Mouse (Mus musculus): ENCODE results near the gene Arpp19. TPM values are rescaled to one million over a fixed set of nuclear protein-coding genes. Genes with fewer than 3 reads are reported as not detected.
A peak's percentile ranks its signal among the peaks of the same experiment; 100 is the strongest.

Gene Arpp19
- polyA plus RNA-seq, 1 experiment from 2014 or later, result 197 TPM

- Histone ChIP-seq H3K9me3 (ENCODE audit: control insufficient read depth, low read length) (no peaks in the 10 kb centered on the region), H3K4me2 (ENCODE audit: low read length) (no peak overlapping the region), H3K4me3 (ENCODE audit: low read length) (no peak overlapping the region), H3K36me3 (ENCODE audit: control insufficient read depth, insufficient read depth, low read length) (peaks cover 3% of the 10 kb centered on the region; the same call in 1 of the 2 replicates), H3K4me1 (ENCODE audit: control insufficient read depth, insufficient read depth, low read depth, low read length) (no peaks in the 10 kb centered on the region), H3K27me3 (replicated peaks; ENCODE audit: control insufficient read depth, insufficient read depth, low read length) (no peaks in the 10 kb centered on the region), H3K27ac (ENCODE audit: low read depth, low read length) (no peak overlapping the region), H3K9ac (ENCODE audit: low read depth, low read length) (no peak overlapping the region)
- ATAC-seq, result no peak
These were observed 9.7 kb downstream of the Arpp19 start for GRCm38 (mm10) chr9:75047079-75047478.

DNA sequence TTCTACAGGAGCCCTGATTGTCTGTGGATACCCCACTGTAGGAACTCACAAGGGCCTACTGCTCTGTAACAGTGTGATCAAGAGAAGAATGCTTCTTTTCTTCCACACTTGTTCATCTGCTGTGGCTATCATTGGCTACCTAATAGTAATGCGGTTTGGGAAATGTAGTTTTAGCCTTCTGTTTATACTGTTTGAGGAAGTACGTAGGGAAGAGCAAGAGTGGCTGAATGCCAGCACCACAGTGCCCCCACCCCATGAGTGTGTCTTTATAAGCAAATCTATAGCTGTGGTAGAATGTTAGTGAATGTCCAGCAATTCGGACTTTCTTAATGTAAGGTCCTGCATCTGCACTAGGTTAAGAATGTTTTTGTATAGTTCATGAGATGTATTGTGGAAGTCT is 11.7 kb downstream of the Arpp19 start:
- no peak for ATAC-seq
- H3K4me2 ChIP-seq (ENCODE audit: low read length), result no peak overlapping the region

GRCm38 (mm10) chr9:75050003-75050402 is 12.6 kb downstream of the Arpp19 start:
- H3K27me3 ChIP-seq (replicated peaks; ENCODE audit: control insufficient read depth, insufficient read depth, low read length), result no peaks in the 10 kb centered on the region
- H3K36me3 ChIP-seq (ENCODE audit: control insufficient read depth, insufficient read depth, low read length), result peaks cover 3% of the 10 kb centered on the region; the same call in 1 of the 2 replicates
- no peak overlapping the region for H3K4me3 ChIP-seq (ENCODE audit: low read length)
- no peaks in the 10 kb centered on the region for H3K9me3 ChIP-seq (ENCODE audit: control insufficient read depth, low read length)
- H3K9ac ChIP-seq (ENCODE audit: low read depth, low read length), result no peak overlapping the region
- no peaks in the 10 kb centered on the region for H3K4me1 ChIP-seq (ENCODE audit: control insufficient read depth, insufficient read depth, low read depth, low read length)
- no peak overlapping the region for H3K4me2 ChIP-seq (ENCODE audit: low read length)
- H3K27ac ChIP-seq (ENCODE audit: low read depth, low read length), result no peak overlapping the region
- 26% methylated on average over 3 of the region's 3 CpGs for WGBS
- peak; percentile 81 for ATAC-seq

More for the DNA sequence above, 11.7 kb downstream of the Arpp19 start:
- H3K9ac ChIP-seq (ENCODE audit: low read depth, low read length), result no peak overlapping the region
- H3K27me3 ChIP-seq (replicated peaks; ENCODE audit: control insufficient read depth, insufficient read depth, low read length), result no peaks in the 10 kb centered on the region
- no peaks in the 10 kb centered on the region for H3K4me1 ChIP-seq (ENCODE audit: control insufficient read depth, insufficient read depth, low read depth, low read length)
- no peaks in the 10 kb centered on the region for H3K9me3 ChIP-seq (ENCODE audit: control insufficient read depth, low read length)
- WGBS, result 77% methylated on average over 3 of the region's 3 CpGs
- no peak overlapping the region for H3K27ac ChIP-seq (ENCODE audit: low read depth, low read length)
- no peak overlapping the region for H3K4me3 ChIP-seq (ENCODE audit: low read length)
- H3K36me3 ChIP-seq (ENCODE audit: control insufficient read depth, insufficient read depth, low read length), result peaks cover 3% of the 10 kb centered on the region; the same call in 1 of the 2 replicates

GRCm38 (mm10) chr9:75051841-75052240 is 14.4 kb downstream of the Arpp19 start:
- 80% methylated on average over 4 of the region's 4 CpGs for WGBS
- no peaks in the 10 kb centered on the region for H3K27me3 ChIP-seq (replicated peaks; ENCODE audit: control insufficient read depth, insufficient read depth, low read length)
- no peak overlapping the region for H3K9ac ChIP-seq (ENCODE audit: low read depth, low read length)
- no peak overlapping the region for H3K4me2 ChIP-seq (ENCODE audit: low read length)
- H3K9me3 ChIP-seq (ENCODE audit: control insufficient read depth, low read length), result no peaks in the 10 kb centered on the region
- no peak overlapping the region for H3K27ac ChIP-seq (ENCODE audit: low read depth, low read length)
- ATAC-seq, result no peak
- peaks cover 2% of the 10 kb centered on the region; the same call in 1 of the 2 replicates for H3K36me3 ChIP-seq (ENCODE audit: control insufficient read depth, insufficient read depth, low read length)
- no peak overlapping the region for H3K4me3 ChIP-seq (ENCODE audit: low read length)
- H3K4me1 ChIP-seq (ENCODE audit: control insufficient read depth, insufficient read depth, low read depth, low read length), result no peaks in the 10 kb centered on the region

GRCm38 (mm10) chr9:75055046-75055445 is 17.6 kb downstream of the Arpp19 start:
- Histone ChIP-seq H3K36me3 (ENCODE audit: control insufficient read depth, insufficient read depth, low read length) (peaks cover 9% of the 10 kb centered on the region), H3K4me3 (ENCODE audit: low read length) (no peak overlapping the region), H3K9me3 (ENCODE audit: control insufficient read depth, low read length) (no peaks in the 10 kb centered on the region), H3K27ac (ENCODE audit: low read depth, low read length) (no peak overlapping the region), H3K27me3 (replicated peaks; ENCODE audit: control insufficient read depth, insufficient read depth, low read length) (no peaks in the 10 kb centered on the region), H3K9ac (ENCODE audit: low read depth, low read length) (no peak overlapping the region), H3K4me1 (ENCODE audit: control insufficient read depth, insufficient read depth, low read depth, low read length) (no peaks in the 10 kb centered on the region), H3K4me2 (ENCODE audit: low read length) (no peak overlapping the region)
- ATAC-seq, result no peak
- WGBS, result 89% methylated on average over 5 of the region's 5 CpGs

GRCm38 (mm10) chr9:75064678-75065331 is 27.4 kb downstream of the Arpp19 start:
- no peak overlapping the region for H3K9ac ChIP-seq (ENCODE audit: low read depth, low read length)
- no peak overlapping the region for H3K4me2 ChIP-seq (ENCODE audit: low read length)
- H3K36me3 ChIP-seq (ENCODE audit: control insufficient read depth, insufficient read depth, low read length), result no peaks in the 10 kb centered on the region
- no peak for ATAC-seq
- H3K4me1 ChIP-seq (ENCODE audit: control insufficient read depth, insufficient read depth, low read depth, low read length), result no peaks in the 10 kb centered on the region
- no peak overlapping the region for H3K4me3 ChIP-seq (ENCODE audit: low read length)
- H3K27ac ChIP-seq (ENCODE audit: low read depth, low read length), result no peak overlapping the region
- no peaks in the 10 kb centered on the region for H3K27me3 ChIP-seq (replicated peaks; ENCODE audit: control insufficient read depth, insufficient read depth, low read length)
- no peaks in the 10 kb centered on the region for H3K9me3 ChIP-seq (ENCODE audit: control insufficient read depth, low read length)
- WGBS, result 72% methylated on average over 9 of the region's 9 CpGs

DNA sequence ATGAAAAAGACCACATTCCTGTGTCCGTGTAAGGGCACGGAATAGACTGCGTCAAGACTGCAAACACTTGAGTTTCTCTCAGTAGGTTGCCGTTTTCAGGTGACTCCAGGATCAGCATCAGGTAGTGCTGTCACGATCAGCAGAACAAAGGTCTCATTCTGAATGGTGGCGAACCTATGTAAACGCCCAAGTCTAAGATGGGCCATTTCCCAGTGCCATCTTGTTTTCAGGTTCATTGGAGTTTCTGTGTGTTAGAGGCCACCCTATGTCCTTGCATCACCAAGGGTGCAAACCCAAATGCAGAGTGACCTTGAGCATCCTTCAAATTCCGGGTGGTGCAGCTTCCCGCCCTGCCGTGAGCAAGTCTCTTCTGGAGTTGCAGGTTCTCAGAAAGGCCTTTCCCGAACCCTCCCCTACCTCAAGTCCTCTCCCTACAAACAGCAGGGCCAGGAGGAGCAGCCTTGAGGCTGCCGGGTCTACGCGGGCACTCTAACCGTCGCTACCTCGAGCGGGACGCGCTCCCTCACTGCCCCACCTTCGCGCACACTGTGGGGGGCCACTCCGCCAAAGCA is 33.1 kb downstream of the Arpp19 start, which contains the start of gene Myo5a:
Gene Myo5a (plus strand): TSS at position 559 of the 572 bp plus-strand sequence.
- 20% methylated on average over 23 of the region's 23 CpGs for WGBS
- H3K9me3 ChIP-seq (ENCODE audit: control insufficient read depth, low read length), result no peaks in the 10 kb centered on the region

GRCm38 (mm10) chr9:75071029-75071705 is 33.8 kb downstream of the Arpp19 start:
- Histone ChIP-seq H3K4me2 (ENCODE audit: low read length) (peak overlapping the region; percentile 69), H3K9ac (ENCODE audit: low read depth, low read length) (peak overlapping the region; percentile 96), H3K36me3 (ENCODE audit: control insufficient read depth, insufficient read depth, low read length) (no peaks in the 10 kb centered on the region), H3K27ac (ENCODE audit: low read depth, low read length) (peak overlapping the region; percentile 97), H3K27me3 (replicated peaks; ENCODE audit: control insufficient read depth, insufficient read depth, low read length) (no peaks in the 10 kb centered on the region), H3K9me3 (ENCODE audit: control insufficient read depth, low read length) (no peaks in the 10 kb centered on the region), H3K4me1 (ENCODE audit: control insufficient read depth, insufficient read depth, low read depth, low read length) (peaks cover 12% of the 10 kb centered on the region), H3K4me3 (ENCODE audit: low read length) (peak overlapping the region; percentile 76)
- under 1% methylated on average over 39 of the region's 92 CpGs for WGBS
- peak; percentile 96 for ATAC-seq

More for the DNA sequence above, 33.1 kb downstream of the Arpp19 start, which contains the start of gene Myo5a:
- H3K27me3 ChIP-seq (replicated peaks; ENCODE audit: control insufficient read depth, insufficient read depth, low read length), result no peaks in the 10 kb centered on the region
- H3K4me1 ChIP-seq (ENCODE audit: control insufficient read depth, insufficient read depth, low read depth, low read length), result peaks cover 12% of the 10 kb centered on the region
- peak within 1 kb of the TSS; percentile 76 for H3K4me3 ChIP-seq (ENCODE audit: low read length)
- no peak; the same call in 1 of the 2 replicates for ATAC-seq
- no peaks in the 10 kb centered on the region for H3K36me3 ChIP-seq (ENCODE audit: control insufficient read depth, insufficient read depth, low read length)
- peak within 1 kb of the TSS; percentile 69 for H3K4me2 ChIP-seq (ENCODE audit: low read length)
- peak within 1 kb of the TSS; percentile 97 for H3K27ac ChIP-seq (ENCODE audit: low read depth, low read length)
- H3K9ac ChIP-seq (ENCODE audit: low read depth, low read length), result peak within 1 kb of the TSS; percentile 96

DNA sequence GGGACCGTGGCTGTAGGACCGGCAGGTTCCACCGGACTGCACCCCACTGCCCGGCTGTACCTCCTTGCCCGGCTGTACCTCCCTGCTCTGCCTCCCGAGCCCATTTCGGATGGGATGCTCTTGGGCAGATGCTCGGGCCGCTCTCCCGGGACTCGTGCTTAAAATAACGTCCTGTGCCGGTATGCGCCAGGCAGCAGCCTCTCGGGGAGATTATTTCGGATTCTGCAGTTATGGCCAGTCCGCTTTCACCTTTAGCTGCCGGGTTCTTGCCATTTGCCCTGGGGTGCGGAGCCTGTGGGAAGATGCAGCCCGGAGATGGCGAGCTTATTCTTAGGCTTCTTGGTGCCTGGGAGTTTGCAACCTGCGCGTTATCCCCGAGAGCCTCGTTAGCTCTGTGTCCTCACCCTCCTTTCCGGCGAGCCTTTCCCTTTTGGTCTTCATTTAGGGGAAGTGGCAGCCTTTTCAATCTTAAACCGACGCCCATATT is 34.3 kb downstream of the Arpp19 start:
- H3K27ac ChIP-seq (ENCODE audit: low read depth, low read length), result peak overlapping the region; percentile 97
- H3K4me2 ChIP-seq (ENCODE audit: low read length), result peak overlapping the region; percentile 69
- no peaks in the 10 kb centered on the region for H3K9me3 ChIP-seq (ENCODE audit: control insufficient read depth, low read length)
- H3K4me3 ChIP-seq (ENCODE audit: low read length), result peak overlapping the region; percentile 76
- H3K9ac ChIP-seq (ENCODE audit: low read depth, low read length), result peak overlapping the region; percentile 96
- H3K36me3 ChIP-seq (ENCODE audit: control insufficient read depth, insufficient read depth, low read length), result no peaks in the 10 kb centered on the region
- peaks cover 12% of the 10 kb centered on the region for H3K4me1 ChIP-seq (ENCODE audit: control insufficient read depth, insufficient read depth, low read depth, low read length)
- peak; percentile 15; the same call in 1 of the 2 replicates for ATAC-seq
- WGBS, result under 1% methylated on average over 29 of the region's 29 CpGs
- H3K27me3 ChIP-seq (replicated peaks; ENCODE audit: control insufficient read depth, insufficient read depth, low read length), result no peaks in the 10 kb centered on the region

All from hindbrain, embryonic 16.5 days (tissue).